Mouse (Mus musculus) heart, postnatal 0 days (tissue): Measurements from ENCODE around the gene Ube2j2. TPM values are rescaled to one million over a fixed set of nuclear protein-coding genes. Genes with fewer than 3 reads are reported as not detected.

Experiments
- ATAC-seq: fragments of 200-750 bp; cut with Nextera tagmentation; 2 replicates; pipeline ENCODE4 v1.8.0; 2017; ENCODE audit warnings: low read depth, moderate number of reproducible peaks, moderate library complexity; ENCODE audit not compliant: insufficient read depth
- DNase-seq: peaks from one replicate; pipeline ENCODE4 v3.0.0-alpha.2; 2016; ENCODE audit warnings: low spot score
- H3K27ac ChIP-seq: fragments of 300-500 bp; sonication (generic); 2 replicates; pipeline ENCODE4 v1.5.1; 2014; ENCODE audit warnings: low read depth, mild to moderate bottlenecking
- H3K27me3 ChIP-seq: fragments of 300-500 bp; sonication (generic); 2 replicates; pipeline ENCODE4 v1.6.1; 2014; ENCODE audit warnings: low read length, mixed read lengths; ENCODE audit not compliant: control insufficient read depth, insufficient read depth
- H3K36me3 ChIP-seq: fragments of 300-500 bp; sonication (generic); replicated peaks from 2 replicates; pipeline ENCODE4 v1.6.1; 2014; ENCODE audit warnings: low read length, mixed read lengths; ENCODE audit not compliant: control insufficient read depth, insufficient read depth
- H3K4me1 ChIP-seq: fragments of 300-500 bp; sonication (generic); 2 replicates; pipeline ENCODE4 v1.6.1; 2014; ENCODE audit warnings: antibody characterized with exemption; ENCODE audit not compliant: control insufficient read depth, insufficient read depth
- H3K4me2 ChIP-seq: fragments of 300-500 bp; sonication (generic); 2 replicates; pipeline ENCODE4 v1.6.1; 2014; ENCODE audit warnings: low read depth, mild to moderate bottlenecking, low read length, moderate library complexity
- H3K4me3 ChIP-seq: fragments of 300-500 bp; sonication (generic); 2 replicates; pipeline ENCODE4 v1.5.1; 2014; ENCODE audit warnings: low read depth, low read length
- H3K9ac ChIP-seq: fragments of 300-500 bp; sonication (generic); replicated peaks from 2 replicates; pipeline ENCODE4 v1.6.1; 2014; ENCODE audit warnings: low read depth, low read length, mixed read lengths
- H3K9me3 ChIP-seq: fragments of 300-500 bp; sonication (generic); replicated peaks from 2 replicates; pipeline ENCODE4 v1.6.1; 2016; ENCODE audit warnings: low read length; ENCODE audit not compliant: control insufficient read depth
- CTCF ChIP-seq: IDR thresholded peaks from 2 replicates; pipeline ENCODE4 v1.5.1; 2016; ENCODE audit warnings: antibody characterized with exemption, control low read depth, low read depth
- EP300 ChIP-seq: IDR thresholded peaks from 2 replicates; pipeline ENCODE4 v1.6.1; 2016; ENCODE audit warnings: antibody characterized with exemption, low read depth
- WGBS: fragments of 180-500 bp; shearing (Covaris S2); extraction: QIAGEN DNeasy Blood & Tissue Kit; methylation state at CpG from one replicate; pipeline ENCODE4 v1.1.7; 2014; 5-methylcytosine and 5-hydroxymethylcytosine counted together
- polyA plus RNA-seq: library from polyadenylated mRNA; unstranded; fragments of >200 nt; fragmentation: Nextera tagmentation; extraction: Ambion mirVana; gene quantifications from 2 replicates; pipeline ENCODE4 v1.2.1, GENCODE M21; 2015
- total RNA-seq: library from RNA; depleted of rRNA; stranded (reverse); fragments of >200 nt; gene quantifications from 2 replicates; pipeline ENCODE4 v1.2.3, GENCODE M21; 2014; ENCODE audit warnings: low replicate concordance

The Ube2j2 gene
- total and polyA plus RNA-seq, 2 experiments from 2014 or later, result 46.4 to 66.9 TPM

DNA sequence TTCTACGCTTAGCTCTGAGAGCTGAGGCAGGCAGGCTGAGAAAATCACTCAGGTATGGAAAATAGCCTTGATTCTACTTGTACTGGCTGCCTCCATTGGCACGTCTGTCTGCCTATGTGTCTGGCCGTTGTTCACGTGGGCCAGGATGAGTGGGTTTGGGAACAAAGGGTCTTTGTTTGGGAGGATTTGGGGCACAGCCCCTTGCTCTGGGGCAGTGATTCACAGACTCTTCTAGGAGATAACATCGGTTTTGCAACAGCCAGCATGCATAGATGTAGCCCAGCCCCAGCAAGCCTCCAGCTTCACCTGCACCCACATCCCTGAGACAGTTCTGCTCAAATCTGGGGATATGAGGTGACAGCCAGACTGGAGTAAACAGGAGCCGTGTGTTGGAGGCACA lies 29.0 kb downstream of the Ube2j2 start:
- no peak for TF ChIP-seq CTCF
- no peak for TF ChIP-seq EP300
- Histone ChIP-seq H3K9me3 (no peaks in the 10 kb centered on the region), H3K27me3 (no peaks in the 10 kb centered on the region), H3K27ac (no peak overlapping the region), H3K36me3 (no peaks in the 10 kb centered on the region), H3K4me3 (no peak overlapping the region), H3K9ac (no peak overlapping the region), H3K4me1 (no peaks in the 10 kb centered on the region), H3K4me2 (no peak overlapping the region)
- DNase-seq (no peak), ATAC-seq (no peak)
- WGBS, result 76% methylated on average over 6 of the region's 6 CpGs

DNA sequence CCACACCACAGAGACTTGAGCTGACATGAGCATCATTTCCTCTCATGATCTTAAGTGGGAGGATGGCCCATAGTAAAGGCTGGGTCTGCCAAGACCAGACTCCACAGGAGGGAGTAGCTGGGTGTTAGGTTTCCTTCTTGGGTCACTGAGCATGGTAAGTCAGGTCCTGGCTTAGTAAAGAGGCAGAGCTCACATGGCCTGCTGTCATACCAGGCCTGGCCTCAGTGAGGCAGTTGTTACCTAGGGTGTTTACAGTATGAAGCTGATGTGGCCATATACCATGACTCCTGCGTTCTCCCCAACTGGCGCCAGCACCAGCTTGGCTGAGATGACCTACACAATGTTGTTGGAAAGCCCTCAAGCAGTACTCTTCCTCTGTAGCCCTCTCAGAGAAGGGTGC lies 29.6 kb downstream of the Ube2j2 start:
- WGBS, result 68% methylated on average over 2 of the region's 2 CpGs
- Histone ChIP-seq H3K4me3 (no peak overlapping the region), H3K9ac (no peak overlapping the region)

DNA sequence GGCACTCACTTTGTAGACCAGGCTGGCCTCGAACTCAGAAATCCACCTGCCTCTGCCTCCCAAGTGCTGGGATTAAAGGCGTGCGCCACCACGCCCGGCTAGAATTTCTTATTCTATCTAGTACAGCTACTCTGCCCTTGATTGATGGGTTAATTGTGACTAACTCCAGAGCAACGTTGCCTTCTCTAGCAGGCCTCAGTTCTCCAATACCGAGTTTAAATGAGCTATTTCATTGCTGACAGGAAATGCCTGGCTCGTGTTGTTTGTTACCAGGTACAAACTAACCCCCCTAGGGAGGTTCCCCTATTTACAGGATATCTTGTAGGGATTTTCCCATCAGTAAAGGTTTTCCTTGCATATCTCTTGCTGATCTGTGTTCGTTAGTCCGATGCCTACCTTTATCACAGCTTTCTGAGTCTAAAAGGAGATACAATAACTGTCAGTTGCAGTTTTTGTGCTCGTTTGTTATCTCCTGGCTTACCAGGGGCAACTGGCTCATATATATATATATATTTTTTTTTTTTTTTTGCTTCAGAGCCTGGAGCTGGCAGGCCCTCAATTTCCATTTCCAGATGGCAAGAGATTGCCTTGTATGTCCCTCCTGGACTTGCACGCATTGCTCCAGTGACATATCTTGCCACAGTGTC lies 37.9 kb downstream of the Ube2j2 start:
- ATAC-seq (no peak), DNase-seq (no peak)
- no peak overlapping the region for H3K27ac ChIP-seq
- no peaks in the 10 kb centered on the region for H3K36me3 ChIP-seq
- WGBS, result 64% methylated on average over 12 of the region's 12 CpGs
- TF ChIP-seq CTCF, result no peak
- no peak for TF ChIP-seq EP300
- H3K4me2 ChIP-seq, result no peak overlapping the region
- H3K4me3 ChIP-seq, result no peak overlapping the region
- no peaks in the 10 kb centered on the region for H3K9me3 ChIP-seq
- no peaks in the 10 kb centered on the region for H3K27me3 ChIP-seq
- H3K9ac ChIP-seq, result no peak overlapping the region
- no peaks in the 10 kb centered on the region for H3K4me1 ChIP-seq

More for the DNA sequence above, 29.6 kb downstream of the Ube2j2 start:
- no peaks in the 10 kb centered on the region for H3K9me3 ChIP-seq
- H3K27ac ChIP-seq, result no peak overlapping the region
- ATAC-seq, result no peak
- no peak for DNase-seq
- TF ChIP-seq EP300 (no peak), CTCF (no peak)
- no peaks in the 10 kb centered on the region for H3K36me3 ChIP-seq
- H3K4me2 ChIP-seq, result no peak overlapping the region
- H3K4me1 ChIP-seq, result no peaks in the 10 kb centered on the region
- H3K27me3 ChIP-seq, result no peaks in the 10 kb centered on the region

DNA sequence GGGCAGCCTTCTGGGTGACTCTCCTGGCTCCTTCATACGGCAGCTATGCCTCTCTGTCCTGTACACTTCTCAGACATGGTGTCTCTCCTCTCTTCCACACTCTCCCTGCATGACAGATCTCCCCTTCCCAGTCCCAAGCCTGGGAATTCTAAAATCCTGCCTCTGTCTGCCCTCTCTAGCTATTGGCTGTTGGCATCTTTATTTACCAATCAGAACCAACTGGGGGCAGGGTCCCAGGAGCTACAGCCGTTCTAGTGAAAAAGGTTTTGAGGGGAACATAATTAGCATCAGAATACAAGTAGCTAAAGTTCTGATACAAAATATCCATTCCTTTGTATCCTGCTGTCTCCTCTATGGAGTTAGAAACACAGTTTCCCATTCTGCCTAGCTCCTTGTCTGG lies 40.2 kb downstream of the Ube2j2 start:
- H3K36me3 ChIP-seq, result no peaks in the 10 kb centered on the region
- no peaks in the 10 kb centered on the region for H3K9me3 ChIP-seq
- TF ChIP-seq CTCF, result no peak
- TF ChIP-seq EP300, result no peak
- no peak for ATAC-seq
- no peak overlapping the region for H3K4me2 ChIP-seq
- H3K27ac ChIP-seq, result no peak overlapping the region
- no peaks in the 10 kb centered on the region for H3K27me3 ChIP-seq
- H3K4me3 ChIP-seq, result no peak overlapping the region
- H3K4me1 ChIP-seq, result no peaks in the 10 kb centered on the region
- 12% methylated on average over 2 of the region's 2 CpGs for WGBS
- DNase-seq, result no peak
- H3K9ac ChIP-seq, result no peak overlapping the region

DNA sequence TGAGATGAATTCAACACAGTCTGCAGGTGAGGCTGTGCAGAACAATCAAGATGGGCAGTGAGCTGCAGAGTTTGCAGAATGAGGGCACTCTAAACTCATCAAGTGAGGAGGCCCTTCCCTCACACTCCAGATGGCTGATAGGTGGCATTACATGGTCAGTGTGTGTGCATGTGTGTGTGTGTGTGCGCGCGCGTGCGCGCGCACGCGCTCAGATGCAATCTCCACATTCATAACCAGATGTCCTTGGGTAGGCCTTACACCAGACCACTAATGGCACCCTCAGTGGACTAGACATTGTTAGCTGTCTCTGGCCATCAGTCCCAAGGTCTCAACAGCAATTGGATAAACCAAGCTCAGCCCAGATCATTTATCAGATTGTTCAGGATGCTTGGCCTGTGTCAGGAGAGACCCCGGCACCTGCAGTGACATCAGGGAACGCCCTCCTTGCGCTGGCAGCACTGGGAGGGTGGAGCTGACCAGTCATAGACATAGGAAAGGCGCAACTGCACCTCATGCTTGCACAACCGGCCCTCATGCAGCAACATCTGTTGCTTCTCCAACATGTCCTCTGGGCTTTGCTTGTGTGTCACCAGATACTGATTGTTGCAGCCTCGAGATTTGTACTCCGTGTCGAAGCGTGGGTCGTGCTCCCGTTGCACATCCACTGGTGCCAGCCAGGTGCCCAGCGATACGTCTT lies 47.7 kb downstream of the Ube2j2 start:
- DNase-seq (no peak), ATAC-seq (no peak)
- WGBS, result 84% methylated on average over 22 of the region's 22 CpGs
- peak overlapping the region; percentile 69 for H3K4me2 ChIP-seq
- H3K27ac ChIP-seq, result no peak overlapping the region
- TF ChIP-seq CTCF, result no peak
- TF ChIP-seq EP300, result no peak
- H3K9ac ChIP-seq, result no peak overlapping the region
- peaks cover 5% of the 10 kb centered on the region for H3K36me3 ChIP-seq
- peak overlapping the region; percentile 98 for H3K4me3 ChIP-seq
- peaks cover 22% of the 10 kb centered on the region for H3K4me1 ChIP-seq
- no peaks in the 10 kb centered on the region for H3K9me3 ChIP-seq
- H3K27me3 ChIP-seq, result no peaks in the 10 kb centered on the region

DNA sequence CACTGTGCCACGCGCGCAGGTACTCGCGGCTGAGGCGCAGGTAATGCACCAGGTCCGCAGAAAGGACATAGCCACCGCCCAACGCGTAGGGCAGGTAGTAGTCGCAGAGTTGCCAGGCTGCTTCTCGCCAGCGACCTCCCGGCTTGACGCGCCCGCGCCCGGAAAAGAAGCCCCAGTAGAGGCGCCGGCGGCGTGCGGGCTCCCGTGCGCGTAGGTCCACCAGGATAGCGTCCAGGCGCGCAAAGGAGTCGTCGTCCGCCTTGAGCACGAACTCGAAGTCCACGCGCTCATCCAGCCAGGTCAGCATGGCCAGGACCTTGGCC lies 48.2 kb downstream of the Ube2j2 start:
- H3K27ac ChIP-seq, result peak overlapping the region; percentile 95
- 25% methylated on average over 37 of the region's 37 CpGs for WGBS
- H3K4me2 ChIP-seq, result peak overlapping the region; percentile 69
- H3K9ac ChIP-seq, result peak overlapping the region; percentile 62
- no peaks in the 10 kb centered on the region for H3K27me3 ChIP-seq
- TF ChIP-seq CTCF (no peak), EP300 (no peak)
- peaks cover 22% of the 10 kb centered on the region for H3K4me1 ChIP-seq
- DNase-seq, result no peak
- ATAC-seq, result no peak
- no peaks in the 10 kb centered on the region for H3K9me3 ChIP-seq
- H3K36me3 ChIP-seq, result peaks cover 10% of the 10 kb centered on the region
- H3K4me3 ChIP-seq, result peak overlapping the region; percentile 98
